Comparison of ENCODE assay signal across 7 mouse cellular contexts in genomic region chr11:62573959-62574702, GRCm38 (mm10). TPM values are rescaled to one million over a fixed set of nuclear protein-coding genes. Genes with fewer than 3 reads are reported as not detected.
DNase-seq lines count a peak whose midpoint lies in the region; ATAC-seq lines count a peak whose summit lies in the region.

Gene Trpv2, plus strand, starts transcription at chr11:62574486.

- H3K4me2 ChIP-seq in lung, embryonic 16.5 days (ENCODE audit: low read depth, low read length), result peak within 1 kb of the TSS; percentile 98
- peak within 1 kb of the TSS; percentile 100 for H3K4me2 ChIP-seq in embryonic facial prominence, embryonic 14.5 days (ENCODE audit: low read depth, low read length)
- peak within 1 kb of the TSS; percentile 93 for H3K4me2 ChIP-seq in midbrain, embryonic 13.5 days (replicated peaks)

- H3K27ac ChIP-seq in lung, embryonic 16.5 days (ENCODE audit: low read length), result no peak within 1 kb of the TSS
- H3K27ac ChIP-seq in embryonic facial prominence, embryonic 14.5 days (replicated peaks; ENCODE audit: low read depth, low read length), result no peak within 1 kb of the TSS
- H3K27ac ChIP-seq in midbrain, embryonic 13.5 days, result no peak within 1 kb of the TSS

- peaks cover 3% of the 10 kb centered on the region; the same call in 1 of the 2 replicates for H3K27me3 ChIP-seq in lung, embryonic 16.5 days (ENCODE audit: control insufficient read depth, insufficient read depth, low read depth, low read length)
- H3K27me3 ChIP-seq in embryonic facial prominence, embryonic 14.5 days (replicated peaks; ENCODE audit: control insufficient read depth, insufficient read depth, low read length), result no peaks in the 10 kb centered on the region
- H3K27me3 ChIP-seq in midbrain, embryonic 13.5 days, result peaks cover 5% of the 10 kb centered on the region; the same call in 1 of the 2 replicates

- peak within 1 kb of the TSS; percentile 57 for H3K4me3 ChIP-seq in lung, embryonic 16.5 days (ENCODE audit: low read length)
- peak within 1 kb of the TSS; percentile 54 for H3K4me3 ChIP-seq in embryonic facial prominence, embryonic 14.5 days (ENCODE audit: low read depth, low read length)
- peak within 1 kb of the TSS; percentile 57 for H3K4me3 ChIP-seq in midbrain, embryonic 13.5 days (replicated peaks)

- peaks cover 7% of the 10 kb centered on the region; the same call in 1 of the 2 replicates for H3K4me1 ChIP-seq in lung, embryonic 16.5 days (replicated peaks; ENCODE audit: control insufficient read depth, insufficient read depth, low read length)
- no peaks in the 10 kb centered on the region for H3K4me1 ChIP-seq in embryonic facial prominence, embryonic 14.5 days (ENCODE audit: control insufficient read depth, insufficient read depth, low read length)
- H3K4me1 ChIP-seq in midbrain, embryonic 13.5 days (replicated peaks), result peaks cover 18% of the 10 kb centered on the region

- ATAC-seq in lung, embryonic 16.5 days (ENCODE audit: low read depth), result no peak
- ATAC-seq in embryonic facial prominence, embryonic 14.5 days (ENCODE audit: low read depth), result no peak
- no peak for ATAC-seq in midbrain, embryonic 13.5 days

- H3K9ac ChIP-seq in lung, embryonic 16.5 days (ENCODE audit: low read length), result peak within 1 kb of the TSS; percentile 62; the same call in 1 of the 2 replicates
- H3K9ac ChIP-seq in embryonic facial prominence, embryonic 14.5 days (ENCODE audit: low read depth, low read length), result peak within 1 kb of the TSS; percentile 60; the same call in 1 of the 2 replicates
- H3K9ac ChIP-seq in midbrain, embryonic 13.5 days (replicated peaks), result peak within 1 kb of the TSS; percentile 77; the same call in 1 of the 2 replicates

- no peak for DNase-seq in lung, postnatal 36 days
- DNase-seq in embryonic facial prominence, embryonic 14.5 days (ENCODE audit: low spot score), result no peak
- no peak for DNase-seq in layer of hippocampus, postnatal 10 days (ENCODE audit: low spot score in 2 of 2)
- no peak for DNase-seq in adrenal gland, postnatal 4 days (ENCODE audit: low spot score in 2 of 2)
- DNase-seq in testis, postnatal 10 days (ENCODE audit: low spot score), result no peak

- 64% methylated on average over 6 of the region's 6 CpGs for WGBS in lung, embryonic 16.5 days
- WGBS in embryonic facial prominence, embryonic 14.5 days, result 71% methylated on average over 6 of the region's 6 CpGs
- 82% methylated on average over 6 of the region's 6 CpGs for WGBS in midbrain, embryonic 13.5 days

- no peaks in the 10 kb centered on the region for H3K36me3 ChIP-seq in lung, embryonic 16.5 days (ENCODE audit: control insufficient read depth, insufficient read depth, low read length)
- H3K36me3 ChIP-seq in embryonic facial prominence, embryonic 14.5 days (ENCODE audit: control insufficient read depth, insufficient read depth, low read length), result no peaks in the 10 kb centered on the region
- no peaks in the 10 kb centered on the region for H3K36me3 ChIP-seq in midbrain, embryonic 13.5 days

- H3K9me3 ChIP-seq in lung, embryonic 16.5 days (ENCODE audit: control insufficient read depth, low read length), result peaks cover 3% of the 10 kb centered on the region; the same call in 1 of the 2 replicates
- H3K9me3 ChIP-seq in embryonic facial prominence, embryonic 14.5 days (ENCODE audit: control insufficient read depth, low read length), result no peaks in the 10 kb centered on the region
- no peaks in the 10 kb centered on the region for H3K9me3 ChIP-seq in midbrain, embryonic 13.5 days

RNA-seq across cellular contexts. Expression of gene Trpv2, which starts in this region (rescaled TPM):
- 4.8 and 4.9 TPM in 2 replicates for polyA plus RNA-seq in lung, embryonic 16.5 days (2015; fragmentation: Nextera tagmentation; extraction: Ambion mirVana)
- polyA plus RNA-seq in embryonic facial prominence, embryonic 14.5 days (2014; fragmentation: Nextera tagmentation; extraction: Ambion mirVana), result 5.3 and 6.4 TPM in 2 replicates
- 10 to 100 TPM; 26.1 to 26.3 TPM for total RNA-seq in layer of hippocampus, postnatal 10 days (2021)
- polyA plus RNA-seq in midbrain, embryonic 13.5 days (2015; fragmentation: Nextera tagmentation; extraction: Ambion mirVana), result 20.7 TPM in 2 replicates
- total RNA-seq in adrenal gland, postnatal 4 days (2021), result 1 to 10 TPM; 3.4 to 4.2 TPM

Comparison
In these comparisons a context has a peak if more than half of its experiments do, and no peak if none do; other contexts are left out.
1. RNA of gene Trpv2 (total RNA-seq): 26.1 to 26.3 TPM in layer of hippocampus, postnatal 10 days; 3.4 to 4.2 TPM in adrenal gland, postnatal 4 days; every median in the first group is over 4 times any median in the second.
2. Peak in every context shown above with its lines, with median percentiles within 50 percentile points of each other: H3K4me2 ChIP-seq, H3K4me3 ChIP-seq and H3K9ac ChIP-seq.